Mouse (Mus musculus): ENCODE data around the gene Znrd1as.

DNA sequence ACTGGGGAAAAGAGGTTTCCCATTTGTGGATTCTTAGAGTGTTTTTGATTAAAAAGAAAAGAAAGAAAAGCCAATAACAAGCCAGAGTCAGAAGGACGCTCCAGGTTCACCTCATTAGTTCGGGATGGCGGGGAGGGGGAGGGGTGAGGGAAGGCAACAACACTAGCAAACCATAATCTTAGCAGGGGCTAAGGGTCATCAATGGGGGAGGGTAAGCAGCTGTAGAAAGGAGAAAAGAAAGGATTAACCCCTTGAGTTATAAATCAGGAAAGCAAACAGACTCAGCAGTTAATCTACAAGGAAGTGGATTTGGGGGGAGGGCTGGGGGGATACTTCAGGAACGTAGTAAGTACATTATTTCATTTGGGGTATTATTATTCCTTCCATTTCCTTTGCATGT lies 23.5 kb downstream of the Znrd1as start:
- TF ChIP-seq CTCF (IDR thresholded peaks at IDR 0.05; ENCODE audit: extremely low read depth, insufficient read depth, low read length) (no peak), POLR2A (IDR thresholded peaks at IDR 0.05; ENCODE audit: extremely low read depth, insufficient read depth, low read length) (no peak)

Data from cortical plate, adult 2 months (tissue).